Comparison of ENCODE assay signal across 25 mouse cellular contexts in genomic region chr5:140811390-140811789, GRCm38 (mm10). TPM values are rescaled to one million over a fixed set of nuclear protein-coding genes. Genes with fewer than 3 reads are reported as not detected.
DNase-seq lines count a peak whose midpoint lies in the region; ATAC-seq and TF ChIP-seq lines count a peak whose summit lies in the region.
"Had no signal": no experiment of that assay in that cellular context is flagged by ENCODE, and none has a peak within 500 bp of the region (broad histone marks: within the 10 kb centered on the region; RNA-seq: fewer than 3 reads in every experiment).

No protein-coding gene starts in this region.

- intact Hi-C loops in left cerebral cortex, postnatal 14 days (cut with DNase I), result no loop called here

- WGBS in kidney, adult 2 months, result 64% methylated on average over 2 of the region's 2 CpGs
- whole genome bisulfite sequencing in liver, adult 2 months, result 78% methylated on average over 2 of the region's 2 CpGs
- WGBS in liver, postnatal 0 days (ENCODE audit: insufficient replicate concordance), result 56% methylated on average over 2 of the region's 2 CpGs

- no peaks in the 10 kb centered on the region for H3K36me3 ChIP-seq in kidney, adult 2 months (ENCODE audit: control insufficient read depth, insufficient read depth, low read length)
- H3K36me3 ChIP-seq in liver, adult 2 months (ENCODE audit: control insufficient read depth, insufficient read depth, low read length), result peaks cover 4% of the 10 kb centered on the region; the same call in 1 of the 2 replicates
- no peaks in the 10 kb centered on the region for H3K36me3 ChIP-seq in liver, postnatal 0 days (replicated peaks; ENCODE audit: insufficient read depth, low read length)
- H3K36me3 ChIP-seq: heart, embryonic 12.5 days; liver, embryonic 13.5 days had no signal

- no peak for TF ChIP-seq EP300 in liver, postnatal 0 days (IDR thresholded peaks at IDR 0.05; ENCODE audit: low read depth)

- peaks cover 64% of the 10 kb centered on the region for H3K79me2 ChIP-seq in liver, adult 2 months (ENCODE audit: control insufficient read depth, insufficient read depth, low read length)

- H3K27ac ChIP-seq in kidney, adult 2 months (ENCODE audit: insufficient read depth, low read depth, low read length), result peak overlapping the region; percentile 90
- H3K27ac ChIP-seq in liver, adult 2 months (replicated peaks; ENCODE audit: insufficient read depth, low read depth, low read length), result peak overlapping the region; percentile 99
- H3K27ac ChIP-seq in liver, postnatal 0 days (ENCODE audit: low read depth), result no peak overlapping the region
- H3K27ac ChIP-seq: hindbrain, postnatal 0 days; liver, embryonic 13.5 days had no signal

- H3K4me1 ChIP-seq in kidney, adult 2 months (ENCODE audit: control insufficient read depth, insufficient read depth, low read length), result peaks cover 48% of the 10 kb centered on the region
- peaks cover 47% of the 10 kb centered on the region for H3K4me1 ChIP-seq in liver, adult 2 months (ENCODE audit: control insufficient read depth, insufficient read depth, low read length)
- peaks cover 57% of the 10 kb centered on the region for H3K4me1 ChIP-seq in liver, postnatal 0 days (ENCODE audit: insufficient read depth)

- no peak for TF ChIP-seq CTCF in kidney, adult 2 months (conservative IDR thresholded peaks at IDR 0.05; ENCODE audit: insufficient read depth, insufficient read length, low read depth, low read length)
- no peak for TF ChIP-seq CTCF in liver, adult 2 months (IDR thresholded peaks at IDR 0.05; ENCODE audit: low read depth, low read length)
- no peak for TF ChIP-seq CTCF in liver, postnatal 0 days (IDR thresholded peaks at IDR 0.05; ENCODE audit: low read depth)

- no peak for TF ChIP-seq POLR2A in kidney, adult 2 months (IDR thresholded peaks at IDR 0.05; ENCODE audit: low read depth, low read length)
- TF ChIP-seq POLR2A in liver, adult 2 months (IDR thresholded peaks at IDR 0.05; ENCODE audit: extremely low read depth, insufficient read depth, low read length), result no peak

- DNase-seq in kidney, adult 2 months, result no peak
- no peak for DNase-seq in kidney, postnatal 36 days
- no peak for DNase-seq in liver, adult 2 months (ENCODE audit: extremely low read depth, low read depth, low spot score)
- no peak for DNase-seq in liver, postnatal 0 days
- peak; percentile 42 for DNase-seq in R1 (ENCODE audit: low read depth, low spot score)
- DNase-seq in left cerebral cortex, postnatal 14 days (ENCODE audit: low spot score in 2 of 2), result no peak
- no peak for DNase-seq in left cerebral cortex, adult 11 months (ENCODE audit: low spot score)
- DNase-seq: adrenal gland, adult 2 months; cerebellum, adult 18-20 months; cerebellum, postnatal 14 days; gastrocnemius, postnatal 10 days; heart, adult 11 months; heart, postnatal 10 days; kidney, postnatal 10 days; layer of hippocampus, postnatal 36 days; left cerebral cortex, postnatal 4 days; liver, embryonic 13.5 days; lung, embryonic 14.5 days; midbrain, embryonic 14.5 days; retina, postnatal 1 day; thymus, postnatal 14 days had no signal

- H3K4me2 ChIP-seq in liver, postnatal 0 days (ENCODE audit: low read depth, low read length), result no peak overlapping the region
- H3K4me2 ChIP-seq: heart, embryonic 12.5 days; liver, embryonic 13.5 days; lung, embryonic 14.5 days had no signal

- H3K9ac ChIP-seq in liver, adult 2 months (ENCODE audit: low read depth, low read length), result no peak overlapping the region
- H3K9ac ChIP-seq in liver, postnatal 0 days (replicated peaks), result no peak overlapping the region
- H3K9ac ChIP-seq: heart, embryonic 12.5 days; liver, embryonic 13.5 days; lung, embryonic 14.5 days had no signal

- H3K4me3 ChIP-seq in kidney, adult 2 months (ENCODE audit: insufficient read depth, low read depth, low read length), result no peak overlapping the region
- H3K4me3 ChIP-seq in liver, adult 2 months (ENCODE audit: insufficient read depth, low read depth, low read length), result no peak overlapping the region
- H3K4me3 ChIP-seq in liver, postnatal 0 days (ENCODE audit: low read depth, low read length), result no peak overlapping the region
- H3K4me3 ChIP-seq: heart, embryonic 12.5 days; liver, embryonic 13.5 days; megakaryocyte, embryonic 14.5 days had no signal

- no peaks in the 10 kb centered on the region for H3K27me3 ChIP-seq in kidney, adult 2 months (replicated peaks; ENCODE audit: control insufficient read depth, insufficient read depth, low read length)
- no peaks in the 10 kb centered on the region for H3K27me3 ChIP-seq in liver, adult 2 months (ENCODE audit: control insufficient read depth, insufficient read depth, low read length)
- H3K27me3 ChIP-seq in liver, postnatal 0 days (ENCODE audit: insufficient read depth, low read length), result no peaks in the 10 kb centered on the region
- H3K27me3 ChIP-seq: heart, embryonic 12.5 days; liver, embryonic 13.5 days; megakaryocyte, embryonic 14.5 days had no signal

- ATAC-seq in liver, postnatal 0 days, result no peak
- ATAC-seq: forebrain, embryonic 16.5 days; hindbrain, postnatal 0 days had no signal

- no peaks in the 10 kb centered on the region for H3K9me3 ChIP-seq in liver, postnatal 0 days (ENCODE audit: low read length)
- H3K9me3 ChIP-seq: heart, embryonic 12.5 days; liver, embryonic 13.5 days; megakaryocyte, embryonic 14.5 days had no signal

RNA-seq across cellular contexts. Expression of gene Gna12, which starts 18.8 kb away (rescaled TPM):
- polyA plus RNA-seq in kidney, adult 2 months (2012; rRNA removed), result 122 and 136 TPM in 2 replicates
- total RNA-seq in liver, adult 2 months (2014; rRNA removed), result 43.1 and 56.9 TPM in 2 replicates
- polyA plus RNA-seq in liver, adult 2 months (2012; rRNA removed), result 85.1 and 88.2 TPM in 2 replicates
- polyA plus RNA-seq in liver, postnatal 0 days (2015; fragmentation: Nextera tagmentation; extraction: Ambion mirVana), result 12.7 and 14.5 TPM in 2 replicates
- total RNA-seq in left cerebral cortex, postnatal 14 days (2021), result 10 to 100 TPM; 68.1 to 73.8 TPM
